Mouse (Mus musculus) thymus, adult 2 months (tissue): ENCODE results near the gene Lbx2. TPM values are rescaled to one million over a fixed set of nuclear protein-coding genes. Genes with fewer than 3 reads are reported as not detected.
A peak's percentile ranks its signal among the peaks of the same experiment; 100 is the strongest.

ENCODE experiments used
- DNase-seq: peaks from one replicate; pipeline ENCODE4 v3.0.0; 2021
- H3K27ac ChIP-seq: fragments of 200-500 bp; 2 replicates; pipeline ENCODE4 v1.5.1; 2012; ENCODE audit warnings: low read length, control low read depth; ENCODE audit not compliant: control insufficient read depth, insufficient read depth
- H3K27me3 ChIP-seq: fragments of 200-500 bp; 2 replicates; pipeline ENCODE4 v1.6.1; 2012; ENCODE audit warnings: mild to moderate bottlenecking, low read length, moderate library complexity, mixed read lengths; ENCODE audit not compliant: control insufficient read depth, insufficient read depth
- H3K36me3 ChIP-seq: fragments of 200-500 bp; 2 replicates; pipeline ENCODE4 v1.6.1; 2012; ENCODE audit warnings: mild to moderate bottlenecking, low read length, moderate library complexity; ENCODE audit not compliant: control insufficient read depth, insufficient read depth
- H3K4me1 ChIP-seq: fragments of 200-500 bp; replicated peaks from 2 replicates; pipeline ENCODE4 v1.6.1; 2012; ENCODE audit warnings: low read length; ENCODE audit not compliant: control insufficient read depth, insufficient read depth
- H3K4me3 ChIP-seq: fragments of 200-500 bp; 2 replicates; pipeline ENCODE4 v1.5.1; 2012; ENCODE audit warnings: mild to moderate bottlenecking, low read length, control low read depth, moderate library complexity; ENCODE audit not compliant: control insufficient read depth, insufficient read depth
- CTCF ChIP-seq: fragments of 200-500 bp; IDR thresholded peaks from 2 replicates; pipeline ENCODE4 v1.5.1; 2012; ENCODE audit warnings: mild to moderate bottlenecking, control low read depth, low read length, moderate library complexity, borderline replicate concordance; ENCODE audit not compliant: control insufficient read depth, poor library complexity, insufficient read depth; ENCODE audit errors: extremely low read depth
- POLR2A ChIP-seq: fragments of 200-500 bp; IDR thresholded peaks from 2 replicates; pipeline ENCODE4 v1.6.1; 2012; ENCODE audit warnings: mild to moderate bottlenecking, low read length, control low read depth, moderate library complexity; ENCODE audit not compliant: control insufficient read depth, poor library complexity, insufficient read depth; ENCODE audit errors: extremely low read depth
- whole genome bisulfite sequencing: fragments of 180-500 bp; shearing (Covaris S2); methylation state at CpG from one replicate; pipeline ENCODE4 v1.1.7; 2018; 5-methylcytosine and 5-hydroxymethylcytosine counted together
- polyA plus RNA-seq: library from polyadenylated mRNA; depleted of rRNA; stranded (reverse); fragments of >200 nt; gene quantifications from 2 replicates; pipeline ENCODE4 v1.2.3, GENCODE M21; 2012

Lbx2 gene
- polyA plus RNA-seq, 1 experiment = 2.1 TPM

DNA sequence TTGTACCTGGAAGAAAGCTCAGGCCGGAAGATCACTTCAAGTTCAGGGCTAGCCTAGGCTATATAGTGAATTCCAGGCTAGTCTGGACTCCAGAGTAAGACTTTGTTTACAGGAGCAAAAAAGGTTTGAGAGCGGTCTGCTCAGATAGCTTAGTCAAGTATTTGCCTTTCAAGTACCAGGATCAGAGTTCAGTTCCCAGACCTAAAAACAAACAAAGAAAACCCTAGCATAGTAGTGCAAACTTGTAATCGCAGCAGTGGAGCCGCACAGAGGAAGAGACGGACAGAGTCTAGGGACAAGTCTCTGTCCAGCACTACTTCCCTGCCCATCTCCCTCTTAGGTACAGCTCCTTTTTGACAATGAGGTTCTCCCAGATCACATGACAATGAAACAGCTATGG, 6.0 kb upstream of the Lbx2 start:
- H3K36me3 ChIP-seq = no peaks in the 10 kb centered on the region
- TF ChIP-seq CTCF = no peak
- TF ChIP-seq POLR2A = no peak
- H3K27me3 ChIP-seq = peaks cover 3% of the 10 kb centered on the region; the same call in 1 of the 2 replicates
- H3K4me3 ChIP-seq = no peak overlapping the region
- no peak for DNase-seq
- H3K27ac ChIP-seq = no peak overlapping the region
- WGBS = 98% methylated on average over 5 of the region's 5 CpGs
- H3K4me1 ChIP-seq = peaks cover 11% of the 10 kb centered on the region

GRCm38 (mm10) chr6:83083497-83083896, 2.7 kb upstream of the Lbx2 start:
- Histone ChIP-seq H3K36me3 (no peaks in the 10 kb centered on the region), H3K4me1 (peaks cover 11% of the 10 kb centered on the region), H3K27ac (no peak overlapping the region), H3K4me3 (no peak overlapping the region), H3K27me3 (peaks cover 19% of the 10 kb centered on the region)
- TF ChIP-seq CTCF = no peak
- TF ChIP-seq POLR2A = no peak
- WGBS = 75% methylated on average over 5 of the region's 5 CpGs
- no peak for DNase-seq

DNA sequence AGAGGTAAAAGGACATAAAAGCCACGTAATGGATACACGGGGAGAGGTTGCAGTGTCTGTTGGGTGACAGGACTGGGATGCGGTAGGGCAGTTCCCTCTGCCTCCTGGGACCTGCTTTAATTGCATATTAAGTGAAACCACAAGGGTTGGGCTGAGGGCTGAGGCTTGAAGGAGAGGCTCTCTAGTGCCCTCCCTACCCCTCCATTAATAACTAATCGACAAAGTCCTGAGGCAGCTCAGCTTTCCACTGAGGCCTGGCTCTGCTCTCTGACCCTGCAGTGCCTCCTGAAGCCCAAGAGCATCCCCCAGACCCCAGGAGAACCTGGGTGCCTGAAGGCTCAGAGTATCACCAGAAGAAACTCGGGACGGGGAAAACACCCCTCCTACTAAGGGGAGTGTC, 1.7 kb upstream of the Lbx2 start:
- Histone ChIP-seq H3K27me3 (peaks cover 19% of the 10 kb centered on the region), H3K36me3 (no peaks in the 10 kb centered on the region), H3K4me3 (no peak overlapping the region), H3K27ac (no peak overlapping the region), H3K4me1 (0 out of 2 replicates have a peak, but pooled peaks cover 4% of the 10 kb centered on the region)
- no peak for DNase-seq
- 52% methylated on average over 6 of the region's 6 CpGs for WGBS
- TF ChIP-seq CTCF (no peak), POLR2A (no peak)

GRCm38 (mm10) chr6:83087205-83087925, 1.2 kb downstream of the Lbx2 start:
- no peak overlapping the region for H3K4me3 ChIP-seq
- H3K27ac ChIP-seq = no peak overlapping the region
- 30% methylated on average over 47 of the region's 47 CpGs for WGBS
- no peak for DNase-seq
- no peak for TF ChIP-seq POLR2A
- TF ChIP-seq CTCF = no peak
- H3K4me1 ChIP-seq = 0 out of 2 replicates have a peak, but pooled peaks cover 4% of the 10 kb centered on the region
- H3K36me3 ChIP-seq = no peaks in the 10 kb centered on the region
- H3K27me3 ChIP-seq = peaks cover 19% of the 10 kb centered on the region

- TF ChIP-seq POLR2A (no peak), CTCF (no peak)
- no peak overlapping the region for H3K4me3 ChIP-seq
- H3K4me1 ChIP-seq = 0 out of 2 replicates have a peak, but pooled peaks cover 7% of the 10 kb centered on the region
- 53% methylated on average over 9 of the region's 9 CpGs for WGBS
- H3K27me3 ChIP-seq = peaks cover 19% of the 10 kb centered on the region
- no peak for DNase-seq
- H3K27ac ChIP-seq = no peak overlapping the region
- H3K36me3 ChIP-seq = no peaks in the 10 kb centered on the region
Observed at GRCm38 (mm10) chr6:83087926-83088260, 1.7 kb downstream of the Lbx2 start.

- Histone ChIP-seq H3K4me1 (peaks cover 18% of the 10 kb centered on the region), H3K27me3 (peaks cover under 1% of the 10 kb centered on the region), H3K36me3 (no peaks in the 10 kb centered on the region), H3K4me3 (no peak overlapping the region), H3K27ac (no peak overlapping the region)
- 25% methylated on average over 6 of the region's 6 CpGs for WGBS
- TF ChIP-seq POLR2A (no peak), CTCF (no peak)
- DNase-seq = no peak
Observed at GRCm38 (mm10) chr6:83092416-83093127, 6.4 kb downstream of the Lbx2 start.

GRCm38 (mm10) chr6:83095968-83096367, 9.8 kb downstream of the Lbx2 start:
- no peaks in the 10 kb centered on the region for H3K27me3 ChIP-seq
- TF ChIP-seq POLR2A = no peak
- TF ChIP-seq CTCF = no peak
- H3K36me3 ChIP-seq = no peaks in the 10 kb centered on the region
- no peak overlapping the region; the same call in 1 of the 2 replicates for H3K4me3 ChIP-seq
- 10% methylated on average over 6 of the region's 6 CpGs for WGBS
- peak; percentile 53 for DNase-seq
- peaks cover 21% of the 10 kb centered on the region for H3K4me1 ChIP-seq
- H3K27ac ChIP-seq = peak overlapping the region; percentile 32
